Mouse (Mus musculus): ENCODE measurements around the gene Saxo2. TPM values are rescaled to one million over a fixed set of nuclear protein-coding genes. Genes with fewer than 3 reads are reported as not detected.

The Saxo2 gene
- polyA plus RNA-seq, 1 experiment, result 277 TPM

GRCm38 (mm10) chr7:82664604-82665003, 16.3 kb upstream of the Saxo2 start:
- no peaks in the 10 kb centered on the region for H3K4me1 ChIP-seq (ENCODE audit: control insufficient read depth, insufficient read depth, low read length)
- no peaks in the 10 kb centered on the region for H3K27me3 ChIP-seq (ENCODE audit: control insufficient read depth, insufficient read depth, low read length)
- no peaks in the 10 kb centered on the region for H3K36me3 ChIP-seq (ENCODE audit: control insufficient read depth, insufficient read depth, low read length)
- TF ChIP-seq POLR2A (IDR thresholded peaks at IDR 0.05; ENCODE audit: control insufficient read depth, low read depth, low read length) (no peak), CTCF (IDR thresholded peaks at IDR 0.05; ENCODE audit: control insufficient read depth, insufficient read depth, insufficient replicate concordance, low read depth, low read length) (no peak)
- no peak overlapping the region for H3K4me3 ChIP-seq (ENCODE audit: control insufficient read depth, low read depth, low read length)
- H3K27ac ChIP-seq (ENCODE audit: control insufficient read depth, insufficient read depth, low read depth, low read length), result no peak overlapping the region

- H3K4me1 ChIP-seq (ENCODE audit: control insufficient read depth, insufficient read depth, low read length), result no peaks in the 10 kb centered on the region
- TF ChIP-seq POLR2A (IDR thresholded peaks at IDR 0.05; ENCODE audit: control insufficient read depth, low read depth, low read length) (no peak), CTCF (IDR thresholded peaks at IDR 0.05; ENCODE audit: control insufficient read depth, insufficient read depth, insufficient replicate concordance, low read depth, low read length) (no peak)
- H3K4me3 ChIP-seq (ENCODE audit: control insufficient read depth, low read depth, low read length), result peak overlapping the region; percentile 99
- H3K36me3 ChIP-seq (ENCODE audit: control insufficient read depth, insufficient read depth, low read length), result no peaks in the 10 kb centered on the region
- no peaks in the 10 kb centered on the region for H3K27me3 ChIP-seq (ENCODE audit: control insufficient read depth, insufficient read depth, low read length)
- no peak overlapping the region for H3K27ac ChIP-seq (ENCODE audit: control insufficient read depth, insufficient read depth, low read depth, low read length)
These were observed 735 bp upstream of the Saxo2 start for GRCm38 (mm10) chr7:82649081-82649445.

- no peaks in the 10 kb centered on the region for H3K4me1 ChIP-seq (ENCODE audit: control insufficient read depth, insufficient read depth, low read length)
- H3K27ac ChIP-seq (ENCODE audit: control insufficient read depth, insufficient read depth, low read depth, low read length), result peak overlapping the region; percentile 76; the same call in 1 of the 2 replicates
- no peaks in the 10 kb centered on the region for H3K27me3 ChIP-seq (ENCODE audit: control insufficient read depth, insufficient read depth, low read length)
- H3K36me3 ChIP-seq (ENCODE audit: control insufficient read depth, insufficient read depth, low read length), result no peaks in the 10 kb centered on the region
- TF ChIP-seq CTCF (IDR thresholded peaks at IDR 0.05; ENCODE audit: control insufficient read depth, insufficient read depth, insufficient replicate concordance, low read depth, low read length) (no peak), POLR2A (IDR thresholded peaks at IDR 0.05; ENCODE audit: control insufficient read depth, low read depth, low read length) (no peak)
- H3K4me3 ChIP-seq (ENCODE audit: control insufficient read depth, low read depth, low read length), result peak overlapping the region; percentile 99
These were observed 419 bp downstream of the Saxo2 start for GRCm38 (mm10) chr7:82647909-82648308.

- TF ChIP-seq POLR2A (IDR thresholded peaks at IDR 0.05; ENCODE audit: control insufficient read depth, low read depth, low read length) (no peak), CTCF (IDR thresholded peaks at IDR 0.05; ENCODE audit: control insufficient read depth, insufficient read depth, insufficient replicate concordance, low read depth, low read length) (no peak)
- H3K27me3 ChIP-seq (ENCODE audit: control insufficient read depth, insufficient read depth, low read length), result no peaks in the 10 kb centered on the region
- H3K27ac ChIP-seq (ENCODE audit: control insufficient read depth, insufficient read depth, low read depth, low read length), result no peak overlapping the region
- no peaks in the 10 kb centered on the region for H3K36me3 ChIP-seq (ENCODE audit: control insufficient read depth, insufficient read depth, low read length)
- no peaks in the 10 kb centered on the region for H3K4me1 ChIP-seq (ENCODE audit: control insufficient read depth, insufficient read depth, low read length)
- peak overlapping the region; percentile 56; the same call in 1 of the 2 replicates for H3K4me3 ChIP-seq (ENCODE audit: control insufficient read depth, low read depth, low read length)
These were observed 1.1 kb downstream of the Saxo2 start for GRCm38 (mm10) chr7:82647183-82647582.

- H3K27ac ChIP-seq (ENCODE audit: control insufficient read depth, insufficient read depth, low read depth, low read length), result no peak overlapping the region
- H3K27me3 ChIP-seq (ENCODE audit: control insufficient read depth, insufficient read depth, low read length), result no peaks in the 10 kb centered on the region
- H3K36me3 ChIP-seq (ENCODE audit: control insufficient read depth, insufficient read depth, low read length), result no peaks in the 10 kb centered on the region
- no peak for TF ChIP-seq CTCF (IDR thresholded peaks at IDR 0.05; ENCODE audit: control insufficient read depth, insufficient read depth, insufficient replicate concordance, low read depth, low read length)
- TF ChIP-seq POLR2A (IDR thresholded peaks at IDR 0.05; ENCODE audit: control insufficient read depth, low read depth, low read length), result no peak
- no peaks in the 10 kb centered on the region for H3K4me1 ChIP-seq (ENCODE audit: control insufficient read depth, insufficient read depth, low read length)
- H3K4me3 ChIP-seq (ENCODE audit: control insufficient read depth, low read depth, low read length), result no peak overlapping the region
These were observed 23.0 kb downstream of the Saxo2 start for GRCm38 (mm10) chr7:82625342-82625741.

- H3K27me3 ChIP-seq (ENCODE audit: control insufficient read depth, insufficient read depth, low read length), result no peaks in the 10 kb centered on the region
- no peaks in the 10 kb centered on the region for H3K36me3 ChIP-seq (ENCODE audit: control insufficient read depth, insufficient read depth, low read length)
- no peak for TF ChIP-seq CTCF (IDR thresholded peaks at IDR 0.05; ENCODE audit: control insufficient read depth, insufficient read depth, insufficient replicate concordance, low read depth, low read length)
- TF ChIP-seq POLR2A (IDR thresholded peaks at IDR 0.05; ENCODE audit: control insufficient read depth, low read depth, low read length), result no peak
- no peak overlapping the region for H3K27ac ChIP-seq (ENCODE audit: control insufficient read depth, insufficient read depth, low read depth, low read length)
- H3K4me1 ChIP-seq (ENCODE audit: control insufficient read depth, insufficient read depth, low read length), result peaks cover 6% of the 10 kb centered on the region
- H3K4me3 ChIP-seq (ENCODE audit: control insufficient read depth, low read depth, low read length), result no peak overlapping the region
These were observed 38.7 kb downstream of the Saxo2 start for GRCm38 (mm10) chr7:82609629-82610028.

- no peak overlapping the region for H3K27ac ChIP-seq (ENCODE audit: control insufficient read depth, insufficient read depth, low read depth, low read length)
- no peaks in the 10 kb centered on the region for H3K4me1 ChIP-seq (ENCODE audit: control insufficient read depth, insufficient read depth, low read length)
- H3K27me3 ChIP-seq (ENCODE audit: control insufficient read depth, insufficient read depth, low read length), result no peaks in the 10 kb centered on the region
- H3K4me3 ChIP-seq (ENCODE audit: control insufficient read depth, low read depth, low read length), result no peak overlapping the region
- H3K36me3 ChIP-seq (ENCODE audit: control insufficient read depth, insufficient read depth, low read length), result no peaks in the 10 kb centered on the region
- TF ChIP-seq CTCF (IDR thresholded peaks at IDR 0.05; ENCODE audit: control insufficient read depth, insufficient read depth, insufficient replicate concordance, low read depth, low read length) (no peak), POLR2A (IDR thresholded peaks at IDR 0.05; ENCODE audit: control insufficient read depth, low read depth, low read length) (no peak)
These were observed 42.9 kb downstream of the Saxo2 start for GRCm38 (mm10) chr7:82605425-82605824.

GRCm38 (mm10) chr7:82602008-82602407, 46.3 kb downstream of the Saxo2 start:
- Histone ChIP-seq H3K36me3 (ENCODE audit: control insufficient read depth, insufficient read depth, low read length) (no peaks in the 10 kb centered on the region), H3K4me3 (ENCODE audit: control insufficient read depth, low read depth, low read length) (no peak overlapping the region), H3K27ac (ENCODE audit: control insufficient read depth, insufficient read depth, low read depth, low read length) (no peak overlapping the region), H3K27me3 (ENCODE audit: control insufficient read depth, insufficient read depth, low read length) (no peaks in the 10 kb centered on the region), H3K4me1 (ENCODE audit: control insufficient read depth, insufficient read depth, low read length) (no peaks in the 10 kb centered on the region)
- TF ChIP-seq CTCF (IDR thresholded peaks at IDR 0.05; ENCODE audit: control insufficient read depth, insufficient read depth, insufficient replicate concordance, low read depth, low read length) (no peak), POLR2A (IDR thresholded peaks at IDR 0.05; ENCODE audit: control insufficient read depth, low read depth, low read length) (no peak)

All from testis, adult 2 months (tissue).